Mouse (Mus musculus) CH12F3 (cell line): ENCODE data around the gene Tmem131.

ENCODE experiments used
- in situ Hi-C: fragments of 300-500 bp; cut with MboI; formaldehyde crosslinking; loops from 2 replicates; pipeline ENCODE4 v1.14.3; 2020; ENCODE audit warnings: low sequenced_read_pairs

The Tmem131 gene

GRCm38 (mm10) chr1:36943653-36944052 is at the start of gene Tmem131:
Gene Tmem131 (minus strand): TSS chr1:36943666.
- in situ Hi-C loops: no loop called here

- in situ Hi-C loops: no loop called here
Observed at GRCm38 (mm10) chr1:36988561-36988960, 45.1 kb upstream of the Tmem131 start.

- in situ Hi-C loops: no loop called here
Observed at GRCm38 (mm10) chr1:36988161-36988560, 44.7 kb upstream of the Tmem131 start.

- in situ Hi-C loops: no loop called here
Observed at GRCm38 (mm10) chr1:36987172-36988148, 44.0 kb upstream of the Tmem131 start.

- in situ Hi-C loops: no loop called here
Observed at GRCm38 (mm10) chr1:36986396-36987160, 43.1 kb upstream of the Tmem131 start.

- in situ Hi-C loops: no loop called here
Observed at GRCm38 (mm10) chr1:36985896-36986295, 42.4 kb upstream of the Tmem131 start.

GRCm38 (mm10) chr1:36984406-36984805 is 40.9 kb upstream of the Tmem131 start:
- in situ Hi-C loops: no loop called here

- in situ Hi-C loops: no loop called here
Observed at GRCm38 (mm10) chr1:36983754-36984153, 40.3 kb upstream of the Tmem131 start.

- in situ Hi-C loops: no loop called here
Observed at GRCm38 (mm10) chr1:36982191-36982961, 38.9 kb upstream of the Tmem131 start.

- in situ Hi-C loops: no loop called here
Observed at GRCm38 (mm10) chr1:36976770-36977169, 33.3 kb upstream of the Tmem131 start.

GRCm38 (mm10) chr1:36970918-36971617 is 27.6 kb upstream of the Tmem131 start:
- in situ Hi-C loops: no loop called here

GRCm38 (mm10) chr1:36965831-36966230 is 22.4 kb upstream of the Tmem131 start:
- in situ Hi-C loops: no loop called here

- in situ Hi-C loops: no loop called here
Observed at GRCm38 (mm10) chr1:36962379-36963176, 19.1 kb upstream of the Tmem131 start.

- in situ Hi-C loops: no loop called here
Observed at GRCm38 (mm10) chr1:36960509-36961222, 17.2 kb upstream of the Tmem131 start.

GRCm38 (mm10) chr1:36949591-36950184 is 6.2 kb upstream of the Tmem131 start:
- in situ Hi-C loops: no loop called here

- in situ Hi-C loops: no loop called here
Observed at GRCm38 (mm10) chr1:36947448-36947847, 4.0 kb upstream of the Tmem131 start.

GRCm38 (mm10) chr1:36940381-36940762 is 3.1 kb downstream of the Tmem131 start:
- in situ Hi-C loops: no loop called here

GRCm38 (mm10) chr1:36939506-36940380 is 3.7 kb downstream of the Tmem131 start:
- in situ Hi-C loops: no loop called here
